Mouse (Mus musculus): ENCODE data around the gene Mark2. TPM values are rescaled to one million over a fixed set of nuclear protein-coding genes. Genes with fewer than 3 reads are reported as not detected.

Gene Mark2
- polyA plus RNA-seq, 1 experiment from 2014 or later: 44.3 TPM

- Histone ChIP-seq H3K4me2 (ENCODE audit: low read depth, low read length) (no peak overlapping the region), H3K4me3 (ENCODE audit: low read depth, low read length) (no peak overlapping the region), H3K36me3 (ENCODE audit: control insufficient read depth, insufficient read depth, low read length) (peaks cover 6% of the 10 kb centered on the region; the same call in 1 of the 2 replicates), H3K9me3 (ENCODE audit: control insufficient read depth, low read length) (no peaks in the 10 kb centered on the region), H3K27me3 (ENCODE audit: control insufficient read depth, insufficient read depth, low read length) (no peaks in the 10 kb centered on the region), H3K9ac (replicated peaks; ENCODE audit: low read depth, low read length) (no peak overlapping the region), H3K27ac (ENCODE audit: low read depth, low read length) (no peak overlapping the region), H3K4me1 (ENCODE audit: control insufficient read depth, insufficient read depth, low read length) (peaks cover 8% of the 10 kb centered on the region; the same call in 1 of the 2 replicates)
- no peak for ATAC-seq (ENCODE audit: low read depth)
- WGBS: 63% methylated on average over 8 of the region's 8 CpGs
Observed at GRCm38 (mm10) chr19:7294098-7294876, 47.4 kb downstream of the Mark2 start.

DNA sequence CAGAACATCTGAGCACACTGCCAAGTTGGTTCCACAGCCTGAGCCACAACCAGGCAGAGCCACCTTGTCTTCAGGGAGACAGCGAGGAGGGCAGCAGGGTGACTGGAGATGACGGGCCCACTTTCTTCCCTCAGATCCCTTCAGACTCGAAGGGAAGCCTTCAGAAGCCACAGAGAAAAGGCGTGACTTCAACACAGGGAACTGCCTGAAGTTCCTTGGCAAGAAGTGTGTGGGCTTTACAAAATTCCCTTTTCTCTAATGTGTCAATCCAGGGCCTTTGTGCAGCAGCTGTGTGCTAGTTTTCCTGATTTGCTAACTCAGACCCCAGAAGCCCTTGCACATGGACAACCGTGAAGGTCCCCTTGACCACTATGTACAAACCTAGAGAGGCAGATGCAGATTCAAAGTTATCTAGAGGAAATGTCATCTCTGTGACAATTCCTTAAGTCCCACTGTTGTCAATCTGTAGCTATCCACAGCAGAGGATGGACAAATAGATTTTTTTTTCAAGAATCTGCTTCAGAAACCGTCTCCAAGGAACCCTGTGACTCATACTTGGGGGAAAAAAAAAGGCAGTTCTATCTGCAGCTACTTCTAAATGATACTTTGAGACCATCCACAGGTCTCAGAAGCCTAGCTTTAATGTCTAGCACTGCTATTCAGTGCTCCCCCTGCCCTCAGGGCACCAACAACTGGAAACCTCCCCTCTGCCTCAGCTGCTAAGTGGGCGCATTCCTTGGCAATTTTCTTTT is 49.5 kb downstream of the Mark2 start:
- Histone ChIP-seq H3K4me1 (ENCODE audit: control insufficient read depth, insufficient read depth, low read length) (0 out of 2 replicates have a peak, but pooled peaks cover 4% of the 10 kb centered on the region), H3K27ac (ENCODE audit: low read depth, low read length) (no peak overlapping the region), H3K36me3 (ENCODE audit: control insufficient read depth, insufficient read depth, low read length) (peaks cover 7% of the 10 kb centered on the region; the same call in 1 of the 2 replicates), H3K9ac (replicated peaks; ENCODE audit: low read depth, low read length) (no peak overlapping the region), H3K4me2 (ENCODE audit: low read depth, low read length) (no peak overlapping the region), H3K9me3 (ENCODE audit: control insufficient read depth, low read length) (no peaks in the 10 kb centered on the region), H3K27me3 (ENCODE audit: control insufficient read depth, insufficient read depth, low read length) (no peaks in the 10 kb centered on the region), H3K4me3 (ENCODE audit: low read depth, low read length) (no peak overlapping the region)
- no peak for ATAC-seq (ENCODE audit: low read depth)
- WGBS: 86% methylated on average over 7 of the region's 7 CpGs

GRCm38 (mm10) chr19:7289767-7290166 is 51.9 kb downstream of the Mark2 start:
- H3K27me3 ChIP-seq (ENCODE audit: control insufficient read depth, insufficient read depth, low read length): no peaks in the 10 kb centered on the region
- ATAC-seq (ENCODE audit: low read depth): no peak
- H3K9ac ChIP-seq (replicated peaks; ENCODE audit: low read depth, low read length): no peak overlapping the region
- 0 out of 2 replicates have a peak, but pooled peaks cover under 1% of the 10 kb centered on the region for H3K4me1 ChIP-seq (ENCODE audit: control insufficient read depth, insufficient read depth, low read length)
- no peak overlapping the region for H3K4me3 ChIP-seq (ENCODE audit: low read depth, low read length)
- WGBS: 72% methylated on average over 2 of the region's 2 CpGs
- H3K27ac ChIP-seq (ENCODE audit: low read depth, low read length): no peak overlapping the region
- no peaks in the 10 kb centered on the region for H3K9me3 ChIP-seq (ENCODE audit: control insufficient read depth, low read length)
- H3K4me2 ChIP-seq (ENCODE audit: low read depth, low read length): no peak overlapping the region
- peaks cover 28% of the 10 kb centered on the region for H3K36me3 ChIP-seq (ENCODE audit: control insufficient read depth, insufficient read depth, low read length)

- ATAC-seq (ENCODE audit: low read depth): no peak
- Histone ChIP-seq H3K4me2 (ENCODE audit: low read depth, low read length) (no peak overlapping the region), H3K4me1 (ENCODE audit: control insufficient read depth, insufficient read depth, low read length) (no peaks in the 10 kb centered on the region), H3K9me3 (ENCODE audit: control insufficient read depth, low read length) (no peaks in the 10 kb centered on the region), H3K4me3 (ENCODE audit: low read depth, low read length) (no peak overlapping the region), H3K27me3 (ENCODE audit: control insufficient read depth, insufficient read depth, low read length) (no peaks in the 10 kb centered on the region), H3K27ac (ENCODE audit: low read depth, low read length) (no peak overlapping the region), H3K36me3 (ENCODE audit: control insufficient read depth, insufficient read depth, low read length) (peaks cover 38% of the 10 kb centered on the region), H3K9ac (replicated peaks; ENCODE audit: low read depth, low read length) (no peak overlapping the region)
- 90% methylated on average over 3 of the region's 3 CpGs for WGBS
Observed at GRCm38 (mm10) chr19:7288288-7288687, 53.4 kb downstream of the Mark2 start.

DNA sequence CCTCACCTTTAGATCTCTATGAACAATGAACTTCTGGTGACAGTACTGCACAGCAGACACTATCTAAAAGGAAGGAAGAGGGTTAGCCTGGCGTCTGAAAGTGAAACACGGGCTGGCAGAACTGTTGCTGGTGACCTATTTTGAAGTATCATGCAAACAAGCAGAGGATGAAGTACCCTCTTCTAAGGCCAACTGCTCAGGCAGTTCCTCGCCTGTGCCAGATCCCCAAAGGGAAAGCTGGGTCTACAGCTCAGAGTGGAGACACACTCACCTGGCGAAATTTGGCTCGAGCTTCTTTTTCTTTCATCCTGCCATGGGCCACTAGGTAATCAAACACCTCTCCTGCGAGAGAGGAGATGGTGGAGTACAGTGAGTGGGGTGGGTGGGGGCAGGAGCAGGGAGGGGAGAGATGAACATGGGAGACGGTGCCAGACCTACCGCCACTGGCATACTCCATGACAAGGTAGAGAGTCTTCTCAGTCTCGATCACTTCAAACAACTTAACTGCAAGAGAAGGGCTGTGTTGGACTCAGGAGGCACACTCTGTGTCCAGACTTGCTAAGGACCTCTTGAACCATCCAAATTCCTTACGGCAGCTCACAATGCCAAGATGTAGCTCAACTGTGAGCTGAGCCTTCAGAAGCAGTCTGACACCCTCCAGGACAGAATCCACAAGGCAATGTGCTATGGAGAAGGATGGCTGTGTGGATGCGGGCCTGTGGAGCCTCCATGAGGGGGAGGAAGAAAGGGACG is 54.9 kb downstream of the Mark2 start:
- Histone ChIP-seq H3K27ac (ENCODE audit: low read depth, low read length) (no peak overlapping the region), H3K4me1 (ENCODE audit: control insufficient read depth, insufficient read depth, low read length) (no peaks in the 10 kb centered on the region), H3K4me2 (ENCODE audit: low read depth, low read length) (no peak overlapping the region), H3K9ac (replicated peaks; ENCODE audit: low read depth, low read length) (no peak overlapping the region), H3K27me3 (ENCODE audit: control insufficient read depth, insufficient read depth, low read length) (no peaks in the 10 kb centered on the region), H3K4me3 (ENCODE audit: low read depth, low read length) (no peak overlapping the region), H3K9me3 (ENCODE audit: control insufficient read depth, low read length) (no peaks in the 10 kb centered on the region), H3K36me3 (ENCODE audit: control insufficient read depth, insufficient read depth, low read length) (peaks cover 49% of the 10 kb centered on the region)
- ATAC-seq (ENCODE audit: low read depth): no peak
- 94% methylated on average over 12 of the region's 12 CpGs for WGBS

DNA sequence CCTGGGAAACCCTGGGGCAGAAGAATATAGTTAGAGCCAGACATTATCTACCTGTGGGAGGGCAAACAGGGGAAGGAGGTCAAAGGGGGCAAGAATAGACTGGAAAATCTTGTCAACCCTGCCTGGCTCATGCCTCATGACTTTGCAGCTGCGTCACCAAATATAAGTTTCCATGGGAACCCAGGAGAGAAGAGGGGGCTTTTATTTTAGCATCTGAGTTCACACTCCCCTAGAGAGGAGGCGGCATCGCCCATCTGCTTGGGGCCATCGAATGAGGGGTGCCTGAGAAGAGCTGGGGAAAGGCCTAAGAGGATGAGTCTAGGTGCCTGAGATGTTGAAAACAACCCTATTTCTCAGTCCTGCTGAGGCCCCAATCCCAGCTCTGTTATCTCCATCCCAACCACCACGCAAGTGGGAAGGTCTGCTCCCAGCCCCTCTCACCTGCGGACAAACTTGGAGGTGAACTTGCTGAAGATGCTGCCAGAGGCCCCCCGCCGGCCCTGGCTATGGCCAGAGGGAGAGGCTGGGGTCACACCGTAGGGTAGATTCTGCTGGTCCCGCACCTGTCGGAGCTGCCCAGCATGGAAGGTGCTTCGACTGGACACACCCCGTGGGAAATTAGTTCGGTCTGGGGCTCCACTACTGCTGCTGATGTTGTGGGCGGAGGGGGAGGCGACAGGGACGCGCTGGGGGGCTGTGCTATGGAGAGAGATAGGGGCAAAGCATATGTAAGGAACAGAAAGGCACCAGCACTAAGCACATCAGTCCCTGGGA is 60.9 kb downstream of the Mark2 start:
- no peak overlapping the region for H3K4me3 ChIP-seq (ENCODE audit: low read depth, low read length)
- no peaks in the 10 kb centered on the region for H3K9me3 ChIP-seq (ENCODE audit: control insufficient read depth, low read length)
- no peak overlapping the region for H3K4me2 ChIP-seq (ENCODE audit: low read depth, low read length)
- H3K9ac ChIP-seq (replicated peaks; ENCODE audit: low read depth, low read length): no peak overlapping the region
- no peak overlapping the region for H3K27ac ChIP-seq (ENCODE audit: low read depth, low read length)
- H3K36me3 ChIP-seq (ENCODE audit: control insufficient read depth, insufficient read depth, low read length): peaks cover 62% of the 10 kb centered on the region
- 82% methylated on average over 18 of the region's 18 CpGs for WGBS
- no peak for ATAC-seq (ENCODE audit: low read depth)
- H3K27me3 ChIP-seq (ENCODE audit: control insufficient read depth, insufficient read depth, low read length): no peaks in the 10 kb centered on the region
- peaks cover 21% of the 10 kb centered on the region for H3K4me1 ChIP-seq (ENCODE audit: control insufficient read depth, insufficient read depth, low read length)

- ATAC-seq (ENCODE audit: low read depth): peak; percentile 32
- Histone ChIP-seq H3K4me1 (ENCODE audit: control insufficient read depth, insufficient read depth, low read length) (peaks cover 28% of the 10 kb centered on the region), H3K9ac (replicated peaks; ENCODE audit: low read depth, low read length) (no peak overlapping the region), H3K36me3 (ENCODE audit: control insufficient read depth, insufficient read depth, low read length) (peaks cover 61% of the 10 kb centered on the region), H3K27ac (ENCODE audit: low read depth, low read length) (peak overlapping the region; percentile 69), H3K9me3 (ENCODE audit: control insufficient read depth, low read length) (no peaks in the 10 kb centered on the region), H3K27me3 (ENCODE audit: control insufficient read depth, insufficient read depth, low read length) (no peaks in the 10 kb centered on the region), H3K4me3 (ENCODE audit: low read depth, low read length) (no peak overlapping the region), H3K4me2 (ENCODE audit: low read depth, low read length) (no peak overlapping the region)
- 37% methylated on average over 6 of the region's 6 CpGs for WGBS
Observed at GRCm38 (mm10) chr19:7279114-7279513, 62.5 kb downstream of the Mark2 start.

- peak overlapping the region; percentile 69 for H3K27ac ChIP-seq (ENCODE audit: low read depth, low read length)
- no peaks in the 10 kb centered on the region for H3K27me3 ChIP-seq (ENCODE audit: control insufficient read depth, insufficient read depth, low read length)
- peaks cover 28% of the 10 kb centered on the region for H3K4me1 ChIP-seq (ENCODE audit: control insufficient read depth, insufficient read depth, low read length)
- peaks cover 65% of the 10 kb centered on the region for H3K36me3 ChIP-seq (ENCODE audit: control insufficient read depth, insufficient read depth, low read length)
- WGBS: 66% methylated on average over 6 of the region's 6 CpGs
- no peak overlapping the region for H3K4me3 ChIP-seq (ENCODE audit: low read depth, low read length)
- no peaks in the 10 kb centered on the region for H3K9me3 ChIP-seq (ENCODE audit: control insufficient read depth, low read length)
- no peak overlapping the region for H3K4me2 ChIP-seq (ENCODE audit: low read depth, low read length)
- ATAC-seq (ENCODE audit: low read depth): peak; percentile 29; the same call in 1 of the 2 replicates
- H3K9ac ChIP-seq (replicated peaks; ENCODE audit: low read depth, low read length): no peak overlapping the region
Observed at GRCm38 (mm10) chr19:7278200-7278906, 63.3 kb downstream of the Mark2 start.

Measured in neural tube, embryonic 14.5 days (tissue).